In genomic region chr1:139234611-139235568, GRCm38 (mm10) we compare ENCODE assay signal across 19 mouse cellular contexts.
DNase-seq lines count a peak whose midpoint lies in the region; ATAC-seq lines count a peak whose summit lies in the region.
"Had no signal": no experiment of that assay in that cellular context is flagged by ENCODE, and none has a peak within 500 bp of the region (broad histone marks: within the 10 kb centered on the region; RNA-seq: fewer than 3 reads in every experiment).

No protein-coding gene starts in this region.

- peaks cover 2% of the 10 kb centered on the region; the same call in 1 of the 2 replicates for H3K4me1 ChIP-seq in kidney, embryonic 14.5 days (ENCODE audit: control insufficient read depth, insufficient read depth, low read length)
- 0 out of 2 replicates have a peak, but pooled peaks cover 8% of the 10 kb centered on the region for H3K4me1 ChIP-seq in neural tube, embryonic 11.5 days (ENCODE audit: control insufficient read depth, insufficient read depth, low read length)
- no peaks in the 10 kb centered on the region for H3K4me1 ChIP-seq in stomach, embryonic 15.5 days
- H3K4me1 ChIP-seq: embryonic facial prominence, embryonic 13.5 days; forebrain, embryonic 10.5 days; heart, embryonic 15.5 days; hindbrain, embryonic 12.5 days; limb, embryonic 12.5 days; liver, embryonic 15.5 days had no signal

- no peak overlapping the region for H3K4me2 ChIP-seq in kidney, embryonic 14.5 days (replicated peaks; ENCODE audit: low read depth, low read length)
- no peak overlapping the region for H3K4me2 ChIP-seq in neural tube, embryonic 11.5 days (ENCODE audit: low read depth)
- no peak overlapping the region for H3K4me2 ChIP-seq in stomach, embryonic 15.5 days
- H3K4me2 ChIP-seq: embryonic facial prominence, embryonic 13.5 days; heart, embryonic 15.5 days; hindbrain, embryonic 12.5 days; limb, embryonic 12.5 days; liver, embryonic 15.5 days; midbrain, embryonic 13.5 days had no signal

- H3K9me3 ChIP-seq in kidney, embryonic 14.5 days (ENCODE audit: control insufficient read depth, low read length) = no peaks in the 10 kb centered on the region
- H3K9me3 ChIP-seq in neural tube, embryonic 11.5 days (ENCODE audit: control insufficient read depth, low read length) = no peaks in the 10 kb centered on the region
- no peaks in the 10 kb centered on the region for H3K9me3 ChIP-seq in stomach, embryonic 15.5 days
- H3K9me3 ChIP-seq: embryonic facial prominence, embryonic 13.5 days; forebrain, embryonic 10.5 days; heart, embryonic 15.5 days; hindbrain, embryonic 12.5 days; limb, embryonic 12.5 days; liver, embryonic 15.5 days; midbrain, embryonic 13.5 days had no signal

- ATAC-seq in kidney, embryonic 14.5 days (ENCODE audit: low FRiP score, low TSS enrichment) = peak; percentile 83
- ATAC-seq in neural tube, embryonic 11.5 days (ENCODE audit: insufficient read depth, low FRiP score, low TSS enrichment) = peak; percentile 35; the same call in 1 of the 2 replicates
- peak; percentile 75 for ATAC-seq in stomach, embryonic 15.5 days (ENCODE audit: insufficient read depth, low FRiP score, low read depth)
- ATAC-seq: midbrain, embryonic 13.5 days had no signal

- intact Hi-C loops in heart, postnatal 25 days (cut with DNase I) = no loop called here

- H3K27me3 ChIP-seq in kidney, embryonic 14.5 days (ENCODE audit: control insufficient read depth, insufficient read depth, low read length) = no peaks in the 10 kb centered on the region
- H3K27me3 ChIP-seq in neural tube, embryonic 11.5 days (ENCODE audit: control insufficient read depth, insufficient read depth, low read length) = no peaks in the 10 kb centered on the region
- H3K27me3 ChIP-seq in stomach, embryonic 15.5 days (replicated peaks) = no peaks in the 10 kb centered on the region
- H3K27me3 ChIP-seq: embryonic facial prominence, embryonic 13.5 days; heart, embryonic 15.5 days; hindbrain, embryonic 12.5 days; limb, embryonic 12.5 days; liver, embryonic 15.5 days; midbrain, embryonic 13.5 days had no signal

- no peak overlapping the region for H3K4me3 ChIP-seq in kidney, embryonic 14.5 days (ENCODE audit: low read length)
- no peak overlapping the region for H3K4me3 ChIP-seq in neural tube, embryonic 11.5 days (ENCODE audit: low read depth, low read length)
- no peak overlapping the region for H3K4me3 ChIP-seq in stomach, embryonic 15.5 days (replicated peaks)
- H3K4me3 ChIP-seq: embryonic facial prominence, embryonic 13.5 days; forebrain, embryonic 10.5 days; heart, embryonic 15.5 days; hindbrain, embryonic 12.5 days; limb, embryonic 12.5 days; liver, embryonic 15.5 days; midbrain, embryonic 13.5 days had no signal

- no peak overlapping the region for H3K9ac ChIP-seq in kidney, embryonic 14.5 days (ENCODE audit: low read depth, low read length)
- no peak overlapping the region for H3K9ac ChIP-seq in neural tube, embryonic 11.5 days (ENCODE audit: low read length)
- H3K9ac ChIP-seq in stomach, embryonic 15.5 days = no peak overlapping the region
- H3K9ac ChIP-seq: embryonic facial prominence, embryonic 13.5 days; heart, embryonic 15.5 days; hindbrain, embryonic 12.5 days; limb, embryonic 12.5 days; liver, embryonic 15.5 days; midbrain, embryonic 13.5 days had no signal

- H3K27ac ChIP-seq in kidney, embryonic 14.5 days (ENCODE audit: low read depth, low read length) = peak overlapping the region; percentile 31; the same call in 1 of the 2 replicates
- no peak overlapping the region for H3K27ac ChIP-seq in neural tube, embryonic 11.5 days (ENCODE audit: low read depth, low read length)
- H3K27ac ChIP-seq in stomach, embryonic 15.5 days = peak overlapping the region; percentile 80
- H3K27ac ChIP-seq: embryonic facial prominence, embryonic 13.5 days; forebrain, embryonic 10.5 days; heart, embryonic 15.5 days; hindbrain, embryonic 12.5 days; limb, embryonic 12.5 days; liver, embryonic 15.5 days; midbrain, embryonic 13.5 days had no signal

- WGBS in kidney, embryonic 14.5 days = 43% methylated on average over 3 of the region's 3 CpGs
- WGBS in neural tube, embryonic 11.5 days = 60% methylated on average over 3 of the region's 3 CpGs
- 52% methylated on average over 3 of the region's 3 CpGs for WGBS in stomach, embryonic 15.5 days

- DNase-seq in kidney, adult 8-10 months = no peak
- no peak for DNase-seq in neural tube, embryonic 11.5 days (ENCODE audit: low spot score)
- DNase-seq in neural tube, embryonic 10.5 days (ENCODE audit: extremely low spot score, low spot score) = no peak
- peak; percentile 6 for DNase-seq in lung, postnatal 14 days
- DNase-seq in heart, postnatal 25 days (ENCODE audit: low spot score) = no peak
- DNase-seq in frontal cortex, adult 2 months (ENCODE audit: extremely low spot score in 1 of 2, low spot score in 1 of 2) = no peak
- DNase-seq: adrenal gland, adult 8-10 months; B cell, adult 2 months; right cerebral cortex, postnatal 14 days; thymus, postnatal 36 days had no signal

- no peaks in the 10 kb centered on the region for H3K36me3 ChIP-seq in kidney, embryonic 14.5 days (ENCODE audit: control insufficient read depth, insufficient read depth, low read length)
- no peaks in the 10 kb centered on the region for H3K36me3 ChIP-seq in neural tube, embryonic 11.5 days (ENCODE audit: control insufficient read depth, insufficient read depth, low read length)
- H3K36me3 ChIP-seq in stomach, embryonic 15.5 days = no peaks in the 10 kb centered on the region
- H3K36me3 ChIP-seq: embryonic facial prominence, embryonic 13.5 days; forebrain, embryonic 10.5 days; heart, embryonic 15.5 days; hindbrain, embryonic 12.5 days; limb, embryonic 12.5 days; liver, embryonic 15.5 days; midbrain, embryonic 13.5 days had no signal
